Mouse (Mus musculus) frontal cortex, postnatal 14 days (tissue): ENCODE measurements around the gene Cd180.

Experiments
- DNase-seq, 2 experiments: peaks; one replicate each; pipeline ENCODE4 v3.0.0; 2022; ENCODE audit warnings: low spot score in 2 of 2

Cd180 gene

GRCm38 (mm10) chr13:102783531-102784310 is 90.4 kb downstream of the Cd180 start:
- DNase-seq, result no peak

- no peak for DNase-seq
These were observed 93.4 kb downstream of the Cd180 start for GRCm38 (mm10) chr13:102786666-102787230.
